Mouse (Mus musculus): ENCODE measurements around the gene Dhx32.

GRCm38 (mm10) chr7:133765240-133765848 is 17.2 kb downstream of the Dhx32 start:
- TF ChIP-seq FLI1 (IDR thresholded peaks at IDR 0.05; ENCODE audit: low read length) (no peak), GATA1 (IDR thresholded peaks at IDR 0.05; ENCODE audit: borderline replicate concordance, low read length) (no peak)
